Mouse (Mus musculus) liver, embryonic 13.5 days (tissue): ENCODE results near the gene Hivep3. TPM values are rescaled to one million over a fixed set of nuclear protein-coding genes. Genes with fewer than 3 reads are reported as not detected.

ENCODE experiments used
- ATAC-seq: fragments of 200-750 bp; cut with Nextera tagmentation; 2 replicates; pipeline ENCODE4 v1.8.0; 2017; ENCODE audit warnings: low read depth, mild to moderate bottlenecking, moderate number of reproducible peaks, moderate library complexity
- DNase-seq: peaks from one replicate; pipeline ENCODE4 v3.0.0; 2022
- H3K27ac ChIP-seq: fragments of 300-500 bp; sonication (generic); 2 replicates; pipeline ENCODE4 v1.5.1; 2015; ENCODE audit warnings: moderate library complexity, mild to moderate bottlenecking, inconsistent platforms
- H3K27me3 ChIP-seq: fragments of 300-500 bp; sonication (generic); 2 replicates; pipeline ENCODE4 v1.6.1; 2015; ENCODE audit warnings: mild to moderate bottlenecking, inconsistent platforms
- H3K36me3 ChIP-seq: fragments of 300-500 bp; sonication (generic); 2 replicates; pipeline ENCODE4 v1.6.1; 2015; ENCODE audit warnings: mild to moderate bottlenecking, inconsistent platforms
- H3K4me1 ChIP-seq: fragments of 300-500 bp; sonication (generic); replicated peaks from 2 replicates; pipeline ENCODE4 v1.6.1; 2015; ENCODE audit warnings: inconsistent platforms
- H3K4me2 ChIP-seq: fragments of 300-500 bp; sonication (generic); 2 replicates; pipeline ENCODE4 v1.6.1; 2015; ENCODE audit warnings: inconsistent platforms, mild to moderate bottlenecking, moderate library complexity
- H3K4me3 ChIP-seq: fragments of 300-500 bp; sonication (generic); replicated peaks from 2 replicates; pipeline ENCODE4 v1.5.1; 2015; ENCODE audit warnings: mild to moderate bottlenecking, inconsistent platforms
- H3K9ac ChIP-seq: fragments of 300-500 bp; sonication (generic); 2 replicates; pipeline ENCODE4 v1.6.1; 2015; ENCODE audit warnings: mild to moderate bottlenecking, inconsistent platforms
- H3K9me3 ChIP-seq: fragments of 300-500 bp; sonication (generic); replicated peaks from 2 replicates; pipeline ENCODE4 v1.6.1; 2016; ENCODE audit warnings: inconsistent platforms
- WGBS: fragments of 180-500 bp; shearing (Covaris S2); methylation state at CpG from one replicate; pipeline ENCODE4 v1.1.7; 2015; ENCODE audit not compliant: insufficient replicate concordance; 5-methylcytosine and 5-hydroxymethylcytosine counted together
- polyA plus RNA-seq: library from polyadenylated mRNA; unstranded; fragments of >200 nt; fragmentation: Nextera tagmentation; extraction: Ambion mirVana; gene quantifications from 2 replicates; pipeline ENCODE4 v1.2.1, GENCODE M21; 2015

Hivep3 gene
- polyA plus RNA-seq, 1 experiment from 2014 or later = 2.1 TPM

- DNase-seq (no peak), ATAC-seq (no peak)
- Histone ChIP-seq H3K9me3 (no peaks in the 10 kb centered on the region), H3K36me3 (no peaks in the 10 kb centered on the region), H3K9ac (no peak overlapping the region), H3K4me2 (no peak overlapping the region), H3K27me3 (peaks cover 15% of the 10 kb centered on the region; the same call in 1 of the 2 replicates), H3K27ac (no peak overlapping the region), H3K4me3 (no peak overlapping the region), H3K4me1 (peaks cover 1% of the 10 kb centered on the region; the same call in 1 of the 2 replicates)
- WGBS = 61% methylated on average over 2 of the region's 2 CpGs
Observed at GRCm38 (mm10) chr4:119727871-119728270, 5.7 kb upstream of the Hivep3 start.

GRCm38 (mm10) chr4:119733942-119734341 is 358 bp downstream of the Hivep3 start:
- Histone ChIP-seq H3K27me3 (peaks cover 40% of the 10 kb centered on the region), H3K36me3 (no peaks in the 10 kb centered on the region), H3K27ac (no peak overlapping the region), H3K4me2 (peak overlapping the region; percentile 86), H3K9ac (peak overlapping the region; percentile 62), H3K4me1 (peaks cover 20% of the 10 kb centered on the region), H3K9me3 (no peaks in the 10 kb centered on the region), H3K4me3 (peak overlapping the region; percentile 66)
- DNase-seq (no peak), ATAC-seq (0 out of 2 replicates have a peak, but pooled peaks have one; percentile 2)
- WGBS = 2% methylated on average over 44 of the region's 44 CpGs

GRCm38 (mm10) chr4:119734352-119734751 is 768 bp downstream of the Hivep3 start:
- no peaks in the 10 kb centered on the region for H3K9me3 ChIP-seq
- H3K36me3 ChIP-seq = no peaks in the 10 kb centered on the region
- WGBS = 27% methylated on average over 4 of the region's 4 CpGs
- peaks cover 25% of the 10 kb centered on the region for H3K4me1 ChIP-seq
- no peak overlapping the region for H3K9ac ChIP-seq
- H3K27me3 ChIP-seq = peaks cover 40% of the 10 kb centered on the region
- DNase-seq (no peak), ATAC-seq (no peak)
- H3K27ac ChIP-seq = no peak overlapping the region
- peak overlapping the region; percentile 66 for H3K4me3 ChIP-seq
- peak overlapping the region; percentile 86 for H3K4me2 ChIP-seq

DNA sequence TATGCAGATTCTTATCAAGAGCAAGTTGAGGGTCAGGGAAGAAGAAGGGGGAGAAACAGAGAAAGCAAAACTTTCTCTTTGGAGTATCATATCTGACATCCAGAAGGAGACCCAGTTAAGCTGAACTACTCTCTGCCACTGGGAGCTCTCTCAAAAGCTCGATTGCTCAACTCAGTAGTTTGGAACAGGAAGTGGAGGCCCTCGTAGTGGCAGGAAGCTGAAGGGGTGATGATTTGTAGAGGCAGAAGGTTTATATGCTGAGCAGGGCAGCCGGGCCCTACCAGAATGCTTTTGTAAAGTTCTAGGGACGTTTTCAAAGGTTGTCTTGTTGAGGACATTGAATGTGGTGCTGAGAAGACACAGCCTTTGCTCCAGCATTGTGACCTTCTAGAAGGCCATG is 5.1 kb downstream of the Hivep3 start:
- Histone ChIP-seq H3K4me1 (peaks cover 17% of the 10 kb centered on the region), H3K36me3 (no peaks in the 10 kb centered on the region), H3K9ac (no peak overlapping the region), H3K4me2 (no peak overlapping the region), H3K9me3 (no peaks in the 10 kb centered on the region), H3K27ac (no peak overlapping the region), H3K27me3 (peaks cover 33% of the 10 kb centered on the region), H3K4me3 (no peak overlapping the region)
- 6% methylated on average over 4 of the region's 4 CpGs for WGBS
- ATAC-seq (no peak), DNase-seq (no peak)

DNA sequence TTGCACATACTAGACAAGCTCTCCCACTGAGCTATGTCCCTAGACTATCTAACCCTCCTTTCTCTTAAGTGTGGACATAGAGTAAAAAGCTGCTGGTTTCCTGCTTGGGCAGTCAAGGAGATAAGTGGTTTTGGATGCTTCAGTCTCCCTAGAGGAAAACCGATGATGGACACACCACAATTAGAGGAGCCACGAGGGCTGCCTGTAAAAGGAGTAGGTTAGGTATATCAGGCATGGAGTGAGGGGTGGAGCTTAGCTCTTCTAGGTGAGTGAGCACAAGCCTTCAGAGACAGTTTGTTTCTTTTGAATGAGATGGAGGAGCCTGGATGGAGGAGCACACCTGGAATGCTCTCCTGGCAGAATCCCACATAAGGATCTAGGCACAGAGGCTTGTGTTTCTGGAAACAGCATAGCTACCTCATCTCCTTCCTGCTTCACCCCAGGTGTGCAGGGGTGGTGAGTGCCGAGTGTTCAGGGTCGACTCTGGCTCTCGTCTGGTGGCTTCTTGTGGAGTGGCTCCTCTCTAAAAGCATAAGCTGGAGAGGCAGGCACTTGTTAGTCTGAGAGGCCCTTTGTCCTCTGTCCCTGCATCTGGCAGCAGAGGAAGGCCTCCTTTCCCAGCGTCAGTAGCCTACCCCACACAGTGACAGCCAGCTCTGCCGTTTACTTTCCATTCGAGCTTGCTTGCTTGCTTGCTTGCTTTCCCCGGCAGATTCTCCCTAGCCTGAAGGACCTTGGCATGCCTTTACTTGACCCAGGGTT is 5.9 kb downstream of the Hivep3 start:
- H3K9me3 ChIP-seq = no peaks in the 10 kb centered on the region
- no peak for DNase-seq
- no peak for ATAC-seq
- no peak overlapping the region for H3K27ac ChIP-seq
- H3K4me3 ChIP-seq = no peak overlapping the region
- no peak overlapping the region for H3K9ac ChIP-seq
- H3K4me2 ChIP-seq = no peak overlapping the region
- peaks cover 24% of the 10 kb centered on the region for H3K27me3 ChIP-seq
- no peaks in the 10 kb centered on the region for H3K36me3 ChIP-seq
- peaks cover 12% of the 10 kb centered on the region; the same call in 1 of the 2 replicates for H3K4me1 ChIP-seq
- WGBS = 41% methylated on average over 9 of the region's 9 CpGs

DNA sequence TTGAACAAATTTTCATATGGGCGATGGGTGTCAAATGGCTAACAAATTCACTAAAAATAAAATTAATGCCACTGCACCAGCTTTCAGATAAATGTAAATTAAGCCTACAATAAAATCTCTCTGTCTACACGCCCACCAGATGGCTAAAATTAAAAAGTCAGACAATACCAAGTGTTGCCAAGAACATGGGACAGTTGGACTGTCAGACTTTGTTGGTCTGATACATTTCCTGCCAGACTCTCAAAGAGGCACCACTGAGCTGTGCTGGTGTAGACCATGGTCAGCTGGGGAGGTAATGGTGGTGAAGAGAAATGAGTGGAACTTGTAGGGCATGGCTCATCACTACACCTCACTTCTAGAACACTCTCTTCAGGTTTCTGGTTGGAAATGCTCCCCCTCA is 14.8 kb downstream of the Hivep3 start:
- peaks cover 10% of the 10 kb centered on the region for H3K4me1 ChIP-seq
- H3K27ac ChIP-seq = no peak overlapping the region
- H3K4me2 ChIP-seq = no peak overlapping the region
- 58% methylated on average over 2 of the region's 2 CpGs for WGBS
- H3K27me3 ChIP-seq = no peaks in the 10 kb centered on the region
- H3K4me3 ChIP-seq = no peak overlapping the region
- no peak overlapping the region for H3K9ac ChIP-seq
- DNase-seq = no peak
- H3K36me3 ChIP-seq = no peaks in the 10 kb centered on the region
- no peak for ATAC-seq
- no peaks in the 10 kb centered on the region for H3K9me3 ChIP-seq

DNA sequence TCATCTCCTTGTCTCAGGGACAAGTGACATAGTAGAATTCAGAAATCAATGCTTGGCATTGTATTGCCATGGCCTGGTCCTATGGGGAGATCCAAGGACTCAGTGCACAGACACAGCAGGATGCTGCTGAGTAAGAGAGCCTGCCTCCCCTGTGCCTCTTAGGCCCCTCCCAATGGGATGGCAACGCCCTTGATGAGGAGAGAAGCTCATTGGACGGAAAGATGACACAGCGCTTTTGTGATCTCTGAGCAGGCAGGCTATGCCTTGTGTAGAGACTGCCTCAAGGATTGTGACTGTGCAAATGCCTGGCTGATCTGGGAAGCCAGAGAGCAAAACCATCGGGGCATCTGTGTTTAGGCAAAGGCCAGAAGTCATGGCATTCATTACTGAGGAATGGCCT is 16.6 kb downstream of the Hivep3 start:
- H3K4me1 ChIP-seq = peaks cover 10% of the 10 kb centered on the region
- peak; percentile 48 for DNase-seq
- no peak overlapping the region for H3K9ac ChIP-seq
- H3K36me3 ChIP-seq = no peaks in the 10 kb centered on the region
- no peaks in the 10 kb centered on the region for H3K9me3 ChIP-seq
- no peak overlapping the region for H3K4me2 ChIP-seq
- ATAC-seq = peak; percentile 92
- 24% methylated on average over 4 of the region's 4 CpGs for WGBS
- H3K27ac ChIP-seq = no peak overlapping the region
- H3K27me3 ChIP-seq = no peaks in the 10 kb centered on the region
- H3K4me3 ChIP-seq = no peak overlapping the region

GRCm38 (mm10) chr4:119750681-119751211 is 17.2 kb downstream of the Hivep3 start:
- Histone ChIP-seq H3K9ac (no peak overlapping the region), H3K27me3 (no peaks in the 10 kb centered on the region), H3K36me3 (no peaks in the 10 kb centered on the region), H3K9me3 (no peaks in the 10 kb centered on the region), H3K4me2 (no peak overlapping the region), H3K4me3 (no peak overlapping the region), H3K27ac (no peak overlapping the region), H3K4me1 (peaks cover 10% of the 10 kb centered on the region)
- DNase-seq (no peak), ATAC-seq (no peak)
- 65% methylated on average over 6 of the region's 6 CpGs for WGBS

DNA sequence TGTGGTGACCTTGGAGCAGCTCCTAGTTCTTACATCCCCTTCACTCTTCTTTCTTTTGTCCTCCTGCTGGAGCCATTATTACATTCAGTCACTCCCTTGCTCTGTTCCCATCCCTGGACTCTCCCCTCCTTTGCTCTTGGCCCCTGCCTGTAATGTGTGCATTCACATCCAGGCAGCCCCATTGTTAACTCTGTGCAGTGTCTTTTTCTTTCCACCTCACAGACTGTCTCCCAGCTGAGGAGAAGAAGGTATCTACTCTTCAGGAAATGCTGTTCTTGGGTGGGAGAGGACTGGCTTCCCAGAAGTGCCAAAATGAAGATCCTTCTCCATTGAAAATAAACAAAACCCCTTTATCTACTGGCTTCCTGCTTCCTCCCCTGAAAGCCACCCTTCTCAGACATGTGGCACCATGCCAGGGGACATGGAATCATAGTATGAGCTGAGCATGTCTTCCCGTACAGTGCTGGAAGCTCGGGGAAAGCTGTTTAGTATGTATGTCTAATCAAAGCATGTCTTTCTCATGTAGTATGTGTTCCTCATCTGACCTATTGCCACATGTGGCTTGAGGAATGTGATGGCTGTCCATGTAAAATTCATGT is 17.9 kb downstream of the Hivep3 start:
- Histone ChIP-seq H3K27me3 (no peaks in the 10 kb centered on the region), H3K9me3 (no peaks in the 10 kb centered on the region), H3K4me1 (peaks cover 10% of the 10 kb centered on the region), H3K36me3 (no peaks in the 10 kb centered on the region), H3K27ac (no peak overlapping the region), H3K4me2 (no peak overlapping the region), H3K9ac (no peak overlapping the region), H3K4me3 (no peak overlapping the region)
- WGBS = 70% methylated on average over 2 of the region's 2 CpGs
- DNase-seq = no peak
- no peak for ATAC-seq

GRCm38 (mm10) chr4:119759574-119760233 is 26.1 kb downstream of the Hivep3 start:
- ATAC-seq (no peak), DNase-seq (no peak)
- H3K27ac ChIP-seq = no peak overlapping the region
- H3K27me3 ChIP-seq = no peaks in the 10 kb centered on the region
- H3K4me3 ChIP-seq = no peak overlapping the region
- H3K9me3 ChIP-seq = no peaks in the 10 kb centered on the region
- no peaks in the 10 kb centered on the region for H3K4me1 ChIP-seq
- no peak overlapping the region for H3K9ac ChIP-seq
- no peaks in the 10 kb centered on the region for H3K36me3 ChIP-seq
- H3K4me2 ChIP-seq = no peak overlapping the region
- WGBS = 67% methylated on average over 4 of the region's 4 CpGs

DNA sequence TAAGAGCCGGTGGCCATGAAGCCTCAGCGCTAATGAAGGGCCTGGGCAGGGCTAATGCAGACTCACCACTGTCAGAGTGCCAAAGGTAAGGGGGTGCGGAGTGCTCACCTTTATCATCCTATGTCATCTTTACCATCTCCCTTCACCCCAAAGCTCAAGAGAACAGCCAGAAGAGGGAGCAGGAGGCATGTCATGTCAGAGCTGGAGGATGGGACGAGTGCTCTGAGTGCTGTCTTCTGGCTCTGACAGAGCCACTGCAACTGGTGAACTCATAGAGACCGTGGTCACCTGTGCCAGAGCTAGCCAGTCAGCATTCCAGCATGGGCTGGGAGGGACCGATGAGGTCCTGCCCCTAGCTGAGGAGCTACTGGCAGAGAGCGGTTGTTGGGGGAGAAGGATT is 27.2 kb downstream of the Hivep3 start:
- Histone ChIP-seq H3K4me3 (no peak overlapping the region), H3K9me3 (no peaks in the 10 kb centered on the region), H3K27ac (no peak overlapping the region), H3K4me1 (no peaks in the 10 kb centered on the region), H3K9ac (no peak overlapping the region), H3K36me3 (no peaks in the 10 kb centered on the region), H3K27me3 (no peaks in the 10 kb centered on the region), H3K4me2 (no peak overlapping the region)
- WGBS = 62% methylated on average over 7 of the region's 7 CpGs
- ATAC-seq (no peak), DNase-seq (no peak)
